Mouse (Mus musculus) liver, embryonic 15.5 days (tissue): ENCODE results near the gene Hist1h2ah. TPM values are rescaled to one million over a fixed set of nuclear protein-coding genes. Genes with fewer than 3 reads are reported as not detected.

Experiments used
- ATAC-seq: fragments of 200-750 bp; cut with Nextera tagmentation; 2 replicates; pipeline ENCODE4 v1.8.0; 2017; ENCODE audit warnings: moderate number of reproducible peaks, mild to moderate bottlenecking, moderate library complexity; ENCODE audit not compliant: insufficient read depth
- H3K27ac ChIP-seq: fragments of 300-500 bp; sonication (generic); replicated peaks from 2 replicates; pipeline ENCODE4 v1.5.1; 2015; ENCODE audit warnings: mild to moderate bottlenecking, inconsistent platforms
- H3K27me3 ChIP-seq: fragments of 300-500 bp; sonication (generic); 2 replicates; pipeline ENCODE4 v1.6.1; 2015; ENCODE audit warnings: mild to moderate bottlenecking, inconsistent platforms
- H3K36me3 ChIP-seq: fragments of 300-500 bp; sonication (generic); replicated peaks from 2 replicates; pipeline ENCODE4 v1.6.1; 2015; ENCODE audit warnings: moderate library complexity, mild to moderate bottlenecking, inconsistent platforms
- H3K4me1 ChIP-seq: fragments of 300-500 bp; sonication (generic); replicated peaks from 2 replicates; pipeline ENCODE4 v1.6.1; 2015; ENCODE audit warnings: inconsistent platforms
- H3K4me2 ChIP-seq: fragments of 300-500 bp; sonication (generic); 2 replicates; pipeline ENCODE4 v1.6.1; 2015; ENCODE audit warnings: moderate library complexity, mild to moderate bottlenecking, inconsistent platforms
- H3K4me3 ChIP-seq: fragments of 300-500 bp; sonication (generic); replicated peaks from 2 replicates; pipeline ENCODE4 v1.5.1; 2015; ENCODE audit warnings: mild to moderate bottlenecking, inconsistent platforms
- H3K9ac ChIP-seq: fragments of 300-500 bp; sonication (generic); 2 replicates; pipeline ENCODE4 v1.6.1; 2015; ENCODE audit warnings: moderate library complexity, mild to moderate bottlenecking, inconsistent platforms
- H3K9me3 ChIP-seq: fragments of 300-500 bp; sonication (generic); replicated peaks from 2 replicates; pipeline ENCODE4 v1.6.1; 2016; ENCODE audit warnings: inconsistent platforms
- WGBS: fragments of 180-500 bp; shearing (Covaris S2); methylation state at CpG from one replicate; pipeline ENCODE4 v1.1.7; 2015; ENCODE audit warnings: mixed read lengths; ENCODE audit not compliant: insufficient replicate concordance; 5-methylcytosine and 5-hydroxymethylcytosine counted together
- polyA plus RNA-seq: library from polyadenylated mRNA; unstranded; fragments of >200 nt; fragmentation: Nextera tagmentation; extraction: Ambion mirVana; gene quantifications from 2 replicates; pipeline ENCODE4 v1.2.1, GENCODE M21; 2015

Gene Hist1h2ah
- polyA plus RNA-seq, 1 experiment from 2014 or later, result 11.4 TPM

DNA sequence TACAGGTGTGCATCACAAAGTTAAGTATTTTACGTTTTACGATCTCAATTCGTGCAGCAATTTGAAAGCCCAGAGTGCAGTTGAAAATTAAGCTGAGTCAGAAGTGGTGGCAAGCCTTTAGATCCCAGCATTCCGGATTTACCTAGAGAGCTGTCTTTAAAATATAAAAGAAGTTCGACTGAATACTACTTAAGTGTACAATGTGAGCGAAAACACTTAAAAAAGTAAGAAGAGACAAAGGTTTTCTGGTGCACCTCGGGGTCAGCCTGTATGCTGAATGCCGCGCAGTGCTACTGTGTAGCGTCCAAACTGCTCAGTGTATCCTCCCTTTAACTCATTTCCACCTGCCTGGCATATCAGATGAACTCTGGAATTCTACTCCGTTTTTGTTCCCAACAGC, 13.8 kb downstream of the Hist1h2ah start:
- Histone ChIP-seq H3K36me3 (no peaks in the 10 kb centered on the region), H3K9ac (peak overlapping the region; percentile 68), H3K27me3 (peaks cover 3% of the 10 kb centered on the region; the same call in 1 of the 2 replicates), H3K27ac (peak overlapping the region; percentile 82), H3K4me1 (peaks cover 29% of the 10 kb centered on the region), H3K4me3 (peak overlapping the region; percentile 63), H3K9me3 (no peaks in the 10 kb centered on the region), H3K4me2 (peak overlapping the region; percentile 85)
- 0% methylated on average over 11 of the region's 11 CpGs for WGBS
- peak; percentile 53 for ATAC-seq

DNA sequence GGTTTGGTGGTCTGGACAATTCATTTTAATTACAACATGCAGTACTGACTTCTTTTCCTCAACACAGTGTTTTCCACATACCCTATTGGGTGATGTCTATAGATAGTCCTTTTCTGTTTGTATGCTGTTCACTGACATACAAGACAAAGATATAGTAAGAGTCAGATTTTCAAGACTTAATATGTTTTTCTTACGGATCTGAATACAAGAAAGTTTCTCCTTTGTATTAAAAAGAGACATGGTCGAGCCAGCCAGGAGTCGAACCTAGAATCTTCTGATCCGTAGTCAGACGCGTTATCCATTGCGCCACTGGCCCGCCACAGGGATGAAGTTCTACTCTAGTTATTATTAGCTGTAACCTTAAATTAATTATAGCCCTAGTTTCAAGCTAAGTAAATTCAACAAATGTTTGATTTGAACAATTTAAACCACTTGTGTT, 14.4 kb downstream of the Hist1h2ah start:
- Histone ChIP-seq H3K36me3 (no peaks in the 10 kb centered on the region), H3K9ac (peak overlapping the region; percentile 68), H3K27me3 (peaks cover 3% of the 10 kb centered on the region; the same call in 1 of the 2 replicates), H3K27ac (peak overlapping the region; percentile 82), H3K4me2 (peak overlapping the region; percentile 85), H3K9me3 (no peaks in the 10 kb centered on the region), H3K4me1 (peaks cover 28% of the 10 kb centered on the region), H3K4me3 (peak overlapping the region; percentile 63)
- WGBS, result under 1% methylated on average over 8 of the region's 8 CpGs
- ATAC-seq, result peak; percentile 76

DNA sequence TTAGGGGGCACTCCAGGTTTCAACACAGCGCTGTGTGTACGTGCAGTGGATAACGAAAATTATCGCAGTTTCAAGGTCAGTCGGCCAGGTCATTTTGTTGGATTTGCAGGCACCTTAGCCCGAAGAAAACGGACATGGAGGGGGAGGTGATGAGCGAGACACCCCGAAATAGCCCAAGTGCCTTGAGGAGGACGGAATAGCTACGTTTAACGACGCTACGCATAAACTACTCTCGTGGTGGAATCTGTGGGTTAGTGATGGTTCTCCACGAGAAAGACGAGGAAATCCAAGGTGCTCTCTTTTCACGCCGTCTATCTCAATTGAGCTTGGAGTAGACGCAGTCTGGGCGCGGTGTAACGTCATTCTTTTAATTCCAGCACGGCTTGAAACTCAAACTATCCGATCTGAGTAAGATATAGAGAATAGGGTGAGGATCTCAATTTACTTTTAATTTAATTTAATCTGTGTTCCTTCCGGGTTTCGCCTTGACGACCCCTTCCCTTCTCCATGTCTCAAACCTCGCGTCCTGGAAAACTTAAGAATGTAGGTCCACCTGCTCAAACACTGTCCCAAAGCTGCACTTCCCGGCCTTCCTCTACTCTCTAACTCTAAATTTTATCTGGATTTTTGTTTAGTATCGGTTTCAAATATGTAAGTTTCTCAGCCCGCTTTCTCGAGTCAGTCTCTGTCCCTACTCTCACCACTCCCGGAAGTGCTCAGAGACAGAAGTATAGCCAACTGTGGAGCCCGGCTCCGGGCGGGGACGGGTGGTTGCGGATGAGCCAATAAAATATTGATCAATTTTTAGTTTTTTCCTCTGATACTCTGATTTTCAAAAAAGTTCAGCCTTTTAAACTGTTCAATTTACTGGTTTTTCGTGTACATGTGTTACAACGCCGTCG, 15.2 kb downstream of the Hist1h2ah start:
- Histone ChIP-seq H3K9me3 (no peaks in the 10 kb centered on the region), H3K4me3 (peak overlapping the region; percentile 63), H3K4me1 (peaks cover 28% of the 10 kb centered on the region), H3K27ac (peak overlapping the region; percentile 65), H3K4me2 (peak overlapping the region; percentile 85), H3K36me3 (no peaks in the 10 kb centered on the region), H3K27me3 (peaks cover 7% of the 10 kb centered on the region), H3K9ac (peak overlapping the region; percentile 65)
- WGBS, result under 1% methylated on average over 44 of the region's 44 CpGs
- ATAC-seq, result peak; percentile 70

DNA sequence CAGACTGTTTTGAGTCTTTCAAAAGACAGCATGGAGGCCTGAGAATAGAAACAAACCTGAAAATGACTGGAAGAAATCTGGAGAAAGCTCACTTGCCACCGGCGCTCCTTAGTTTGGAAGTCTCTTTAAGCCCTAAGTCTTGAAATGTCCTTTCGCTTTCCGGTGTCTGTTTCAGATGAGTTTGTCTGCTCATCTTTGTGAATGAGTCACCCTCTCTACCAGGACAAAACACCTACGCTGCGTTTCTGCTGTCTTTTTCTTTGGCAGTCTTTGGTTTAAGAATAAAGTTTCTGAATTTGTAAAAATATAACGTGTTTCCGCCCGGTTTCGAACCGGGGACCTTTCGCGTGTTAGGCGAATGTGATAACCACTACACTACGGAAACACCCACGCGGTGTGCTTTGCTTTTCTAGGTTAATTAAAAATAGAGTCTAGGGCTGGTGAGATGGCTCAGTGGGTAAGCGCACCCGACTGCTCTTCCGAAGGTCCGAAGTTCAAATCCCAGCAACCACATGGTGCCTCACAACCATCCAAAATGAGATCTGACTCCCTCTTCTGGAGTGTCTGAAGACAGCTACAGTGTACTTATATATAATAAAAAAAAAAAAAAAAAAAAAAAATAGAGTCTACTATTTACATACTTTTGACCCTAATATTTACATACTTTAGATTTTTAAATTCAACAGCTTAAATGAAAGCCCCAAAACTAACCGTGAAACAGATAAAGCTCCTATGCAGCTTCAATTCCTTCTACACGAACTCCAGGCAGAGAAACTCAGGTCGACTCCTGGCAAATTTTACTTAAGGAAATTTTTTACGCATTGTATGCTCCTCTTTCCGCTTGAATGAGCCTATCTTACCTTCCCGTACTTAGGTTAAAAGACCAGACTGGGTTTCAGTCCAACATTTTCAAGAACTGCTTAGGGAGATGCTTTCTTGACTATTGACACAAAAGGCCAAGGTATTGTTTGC, 19.6 kb downstream of the Hist1h2ah start:
- H3K9ac ChIP-seq, result no peak overlapping the region
- peaks cover 30% of the 10 kb centered on the region for H3K4me1 ChIP-seq
- WGBS, result 14% methylated on average over 27 of the region's 27 CpGs

DNA sequence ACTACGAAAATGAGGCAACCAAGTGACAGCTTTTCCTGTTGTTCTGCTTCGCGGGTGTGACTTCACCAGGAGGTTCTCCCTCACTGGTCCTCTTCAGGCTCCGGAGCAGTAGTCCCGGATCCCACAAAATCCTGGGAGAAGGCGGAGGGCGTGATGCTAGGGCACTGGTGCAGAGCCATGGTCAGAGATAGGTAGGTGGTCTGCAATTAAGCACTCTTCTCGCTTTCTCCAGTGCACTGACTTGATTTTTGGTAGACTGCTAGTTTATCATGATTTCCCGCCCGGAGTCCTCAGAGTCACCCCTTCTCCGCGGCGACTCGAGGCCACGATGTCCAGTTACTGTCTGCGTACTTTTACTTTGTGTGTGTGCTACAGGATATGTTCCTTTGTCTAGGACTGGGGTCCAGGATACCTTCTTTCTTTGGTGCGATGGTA, 20.9 kb downstream of the Hist1h2ah start:
- H3K27me3 ChIP-seq, result peaks cover 57% of the 10 kb centered on the region
- no peak for ATAC-seq
- H3K27ac ChIP-seq, result no peak overlapping the region
- H3K9me3 ChIP-seq, result no peaks in the 10 kb centered on the region
- peak overlapping the region; percentile 21 for H3K4me3 ChIP-seq
- H3K4me2 ChIP-seq, result peak overlapping the region; percentile 41
- H3K4me1 ChIP-seq, result peaks cover 21% of the 10 kb centered on the region
- WGBS, result 8% methylated on average over 17 of the region's 17 CpGs
- H3K9ac ChIP-seq, result no peak overlapping the region
- H3K36me3 ChIP-seq, result no peaks in the 10 kb centered on the region

More for the DNA sequence above, 19.6 kb downstream of the Hist1h2ah start:
- peak overlapping the region; percentile 7 for H3K4me3 ChIP-seq
- H3K27ac ChIP-seq, result no peak overlapping the region
- peak overlapping the region; percentile 41 for H3K4me2 ChIP-seq
- peak; percentile 73 for ATAC-seq
- H3K27me3 ChIP-seq, result peaks cover 44% of the 10 kb centered on the region
- H3K36me3 ChIP-seq, result no peaks in the 10 kb centered on the region
- no peaks in the 10 kb centered on the region for H3K9me3 ChIP-seq

DNA sequence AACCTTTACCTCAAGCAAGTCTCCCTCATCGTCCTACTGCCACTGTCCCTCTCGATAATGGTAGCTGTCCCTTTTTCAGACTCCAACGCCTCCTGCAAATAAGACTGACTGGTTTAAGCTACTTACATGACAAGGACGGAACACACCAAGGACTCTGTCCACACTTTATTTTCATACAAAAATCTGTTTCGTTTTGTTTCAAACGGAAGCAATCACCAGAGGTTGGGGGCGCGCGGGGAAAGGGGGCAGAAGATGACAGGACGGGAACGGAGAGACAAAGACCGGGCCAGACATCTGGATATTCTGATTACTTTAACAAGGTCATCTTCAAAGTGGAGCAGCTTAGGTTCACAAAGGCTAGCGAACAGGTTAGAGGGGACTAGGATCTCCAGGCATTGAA, 21.7 kb downstream of the Hist1h2ah start:
- no peaks in the 10 kb centered on the region for H3K9me3 ChIP-seq
- H3K36me3 ChIP-seq, result no peaks in the 10 kb centered on the region
- H3K27me3 ChIP-seq, result peaks cover 62% of the 10 kb centered on the region
- no peak overlapping the region for H3K9ac ChIP-seq
- H3K27ac ChIP-seq, result no peak overlapping the region
- H3K4me2 ChIP-seq, result peak overlapping the region; percentile 41
- no peak for ATAC-seq
- H3K4me3 ChIP-seq, result no peak overlapping the region
- WGBS, result 18% methylated on average over 13 of the region's 13 CpGs
- peaks cover 17% of the 10 kb centered on the region for H3K4me1 ChIP-seq

DNA sequence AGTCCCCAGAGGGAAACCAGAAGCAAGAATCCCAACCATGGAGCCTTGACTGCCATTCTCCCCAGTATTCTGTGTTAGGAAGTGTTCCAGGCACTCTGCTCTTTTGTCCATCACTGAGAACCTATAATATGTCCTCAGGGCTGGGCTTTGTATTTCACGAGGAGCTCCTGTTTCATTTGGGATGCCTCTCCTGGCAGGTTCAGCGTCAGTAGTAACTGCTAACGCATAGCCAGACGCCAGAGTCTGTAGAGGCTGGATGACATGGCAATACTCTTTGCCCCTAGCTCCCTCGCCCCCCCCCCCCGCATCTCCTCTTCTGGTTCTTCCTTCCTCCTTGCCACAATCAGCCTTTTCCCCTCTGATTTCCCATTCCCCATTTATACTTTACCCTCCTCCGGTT, 25.7 kb downstream of the Hist1h2ah start, which contains the start of gene Prss16:
TSS of gene Prss16 (minus strand) at position 101 of the 400 bp plus-strand sequence.
- Histone ChIP-seq H3K9me3 (no peaks in the 10 kb centered on the region), H3K36me3 (no peaks in the 10 kb centered on the region), H3K9ac (no peak within 1 kb of the TSS), H3K4me3 (no peak within 1 kb of the TSS), H3K27me3 (peaks cover 94% of the 10 kb centered on the region), H3K27ac (no peak within 1 kb of the TSS), H3K4me2 (no peak within 1 kb of the TSS), H3K4me1 (peaks cover 31% of the 10 kb centered on the region)
- 15% methylated on average over 6 of the region's 7 CpGs for WGBS
- no peak for ATAC-seq

DNA sequence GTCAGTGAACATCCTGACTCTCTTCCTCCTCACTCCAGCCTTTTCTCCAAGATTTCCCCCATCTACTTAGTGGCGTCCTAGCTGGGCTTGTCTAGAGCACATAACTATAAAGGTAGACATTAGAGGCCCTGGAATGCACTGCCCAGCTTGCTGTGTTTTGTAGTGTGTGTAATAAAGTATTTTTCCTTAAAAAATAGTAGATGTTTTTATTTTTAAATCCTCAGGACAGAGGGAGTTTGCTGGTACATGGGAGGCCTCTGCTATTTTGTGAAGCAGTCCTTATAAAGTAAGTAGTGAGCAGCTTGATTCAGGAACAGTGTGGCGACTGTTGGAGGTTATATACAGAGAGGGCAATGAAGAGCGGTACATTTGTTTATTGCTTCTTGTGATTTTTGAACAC, 26.7 kb downstream of the Hist1h2ah start:
- WGBS, result 76% methylated on average over 3 of the region's 3 CpGs
- H3K4me2 ChIP-seq, result no peak overlapping the region
- H3K4me1 ChIP-seq, result peaks cover 26% of the 10 kb centered on the region
- H3K9me3 ChIP-seq, result no peaks in the 10 kb centered on the region
- H3K27ac ChIP-seq, result no peak overlapping the region
- H3K9ac ChIP-seq, result no peak overlapping the region
- no peaks in the 10 kb centered on the region for H3K36me3 ChIP-seq
- peaks cover 94% of the 10 kb centered on the region for H3K27me3 ChIP-seq
- no peak for ATAC-seq
- H3K4me3 ChIP-seq, result no peak overlapping the region

DNA sequence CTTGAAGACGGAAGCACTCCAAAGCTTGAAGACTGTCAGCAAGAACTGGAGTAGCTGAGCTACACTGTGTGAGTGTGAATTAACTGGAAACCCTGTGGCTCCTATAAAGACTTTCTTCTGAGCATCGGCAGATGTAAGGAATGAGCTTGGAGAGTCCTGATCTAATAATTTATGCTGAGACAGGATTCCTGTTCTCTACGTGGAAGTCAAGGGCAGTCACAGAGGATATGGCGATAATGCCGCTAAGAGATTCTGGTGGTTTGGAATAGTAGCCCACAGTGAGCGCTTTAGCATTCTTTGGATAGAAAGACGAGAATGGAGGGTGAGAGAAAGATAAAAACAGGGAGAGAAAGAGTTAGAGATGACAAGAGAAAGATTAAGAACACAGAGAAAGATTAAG, 27.5 kb downstream of the Hist1h2ah start:
- 48% methylated on average over 7 of the region's 7 CpGs for WGBS
- Histone ChIP-seq H3K9me3 (no peaks in the 10 kb centered on the region), H3K36me3 (no peaks in the 10 kb centered on the region), H3K27ac (no peak overlapping the region), H3K4me1 (peaks cover 26% of the 10 kb centered on the region), H3K4me2 (no peak overlapping the region), H3K27me3 (peaks cover 96% of the 10 kb centered on the region), H3K9ac (no peak overlapping the region), H3K4me3 (no peak overlapping the region)
- no peak for ATAC-seq

DNA sequence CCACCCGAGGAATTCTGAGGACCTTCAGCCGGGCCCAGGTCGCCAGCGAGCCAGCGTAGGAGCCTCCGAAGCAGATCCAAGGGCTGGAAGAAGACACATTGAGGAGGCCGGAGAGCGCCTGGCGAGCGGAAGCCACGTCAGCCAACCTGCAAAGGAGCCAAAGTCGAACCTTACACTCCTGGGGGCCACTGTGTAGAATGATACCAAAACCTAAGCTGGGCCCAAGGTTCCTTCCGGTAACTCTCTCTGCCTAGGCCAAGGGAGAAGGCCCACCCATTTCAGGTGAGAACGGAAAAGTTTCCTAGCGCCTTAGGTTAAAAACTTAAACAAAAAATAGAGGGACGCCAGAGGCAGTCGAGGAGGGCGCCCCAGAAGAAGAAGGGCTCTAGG, 28.3 kb downstream of the Hist1h2ah start:
- peak overlapping the region; percentile 61 for H3K4me3 ChIP-seq
- 11% methylated on average over 18 of the region's 18 CpGs for WGBS
- no peak for ATAC-seq
- peaks cover 96% of the 10 kb centered on the region for H3K27me3 ChIP-seq
- H3K27ac ChIP-seq, result no peak overlapping the region
- no peak overlapping the region for H3K9ac ChIP-seq
- peaks cover 26% of the 10 kb centered on the region for H3K4me1 ChIP-seq
- peak overlapping the region; percentile 86 for H3K4me2 ChIP-seq
- H3K36me3 ChIP-seq, result no peaks in the 10 kb centered on the region
- no peaks in the 10 kb centered on the region for H3K9me3 ChIP-seq
